Mouse (Mus musculus): ENCODE data around the gene Igfl3.

Igfl3 gene

DNA sequence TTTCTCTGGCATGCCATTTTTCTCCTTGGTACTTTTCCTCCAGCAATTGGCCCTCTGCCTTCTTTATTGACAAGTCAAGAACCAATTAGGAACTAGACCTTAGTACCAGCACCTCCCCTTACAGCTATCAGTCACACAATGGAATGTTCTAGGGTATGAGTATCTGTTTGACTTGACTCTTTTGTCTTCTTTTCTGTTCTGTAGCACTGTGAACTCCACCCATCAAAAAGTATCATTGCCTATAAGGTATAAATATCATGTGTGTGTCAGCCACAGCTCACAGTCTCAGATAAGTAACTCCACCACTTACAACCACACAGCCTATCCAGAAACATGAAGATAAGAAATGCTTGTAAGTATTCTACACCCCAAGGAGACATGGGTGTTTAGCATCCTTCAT lies at the start of gene Igfl3:
Gene Igfl3, plus strand, starts transcription at position 301 of the 400 bp plus-strand sequence.
- no peak for DNase-seq (ENCODE audit: low spot score in 2 of 2)

DNA sequence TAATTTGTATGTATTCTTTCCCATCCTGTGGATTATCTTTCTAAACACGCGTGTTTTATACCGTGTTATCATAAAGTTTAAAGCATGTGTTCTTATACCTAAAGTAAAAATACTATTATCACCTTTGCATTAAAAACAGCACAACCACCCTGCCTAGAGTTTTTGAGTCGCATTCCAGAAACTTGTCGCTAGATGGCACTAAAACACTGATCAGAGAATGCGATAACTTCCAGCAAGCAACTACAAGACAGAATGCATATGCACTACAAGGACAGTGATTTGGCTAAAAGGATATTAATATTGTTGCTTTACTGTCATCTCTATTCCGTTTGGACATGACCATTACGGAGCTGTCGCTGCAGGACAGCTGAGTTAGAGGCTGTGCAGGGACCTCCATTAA lies 34.6 kb downstream of the Igfl3 start:
- no peak for DNase-seq (ENCODE audit: low spot score in 2 of 2)

- DNase-seq (ENCODE audit: low spot score in 2 of 2): no peak
Measured at GRCm38 (mm10) chr7:18214699-18215098, 38.4 kb downstream of the Igfl3 start.

All from right cerebral cortex, postnatal 10 days (tissue).